Mouse (Mus musculus) liver, adult (tissue): Measurements from ENCODE around the gene Dlg2.

ENCODE experiments used
- GATA4 ChIP-seq: IDR thresholded peaks from 2 replicates; pipeline ENCODE4 v1.6.1; 2014; ENCODE audit warnings: mild to moderate bottlenecking, low read length; ENCODE audit not compliant: insufficient replicate concordance

The Dlg2 gene

GRCm38 (mm10) chr7:91810774-91811173 is 1334.3 kb downstream of the Dlg2 start:
- no peak for TF ChIP-seq GATA4

- no peak for TF ChIP-seq GATA4
Observed at GRCm38 (mm10) chr7:91818004-91818403, 1341.5 kb downstream of the Dlg2 start.

- TF ChIP-seq GATA4 = no peak
Observed at GRCm38 (mm10) chr7:91832207-91832606, 1355.7 kb downstream of the Dlg2 start.

DNA sequence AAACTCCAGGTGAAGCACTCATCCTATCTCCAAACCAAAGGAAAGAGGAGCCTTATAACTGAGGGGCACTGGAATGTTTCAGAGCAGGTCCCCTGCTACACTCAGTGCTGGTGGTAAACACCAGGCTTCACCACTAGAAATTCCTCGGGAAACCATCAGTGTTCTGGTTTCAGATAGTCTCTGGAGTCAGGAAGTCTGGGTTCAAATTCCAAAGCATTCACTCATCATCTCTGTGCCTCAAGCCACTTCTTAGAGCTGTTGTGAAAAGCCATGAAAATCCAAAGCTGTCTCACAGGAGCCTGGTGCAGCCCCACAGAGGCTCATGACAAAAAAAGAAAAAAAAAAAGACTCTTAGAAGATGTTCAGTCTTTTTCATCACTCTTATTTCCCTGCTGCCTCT is 1369.3 kb downstream of the Dlg2 start:
- TF ChIP-seq GATA4 = no peak

DNA sequence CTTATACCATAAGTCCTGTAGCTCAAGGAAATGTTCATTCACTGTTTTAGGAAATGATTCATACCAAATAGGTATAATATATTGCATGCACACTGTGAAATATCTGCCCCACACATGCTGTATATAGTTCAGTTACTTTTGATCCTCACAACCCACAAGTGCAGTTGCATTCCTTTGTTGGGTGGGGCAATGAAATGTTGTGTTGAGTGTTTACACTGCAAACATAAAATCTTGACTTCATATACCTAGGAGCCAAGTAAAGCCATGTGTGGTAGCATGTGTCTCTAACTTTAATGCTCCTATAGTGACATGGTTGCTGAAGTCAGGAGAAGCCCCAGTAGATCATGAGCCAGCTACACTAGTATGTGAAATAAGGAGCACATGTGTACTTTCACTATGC is 1372.9 kb downstream of the Dlg2 start:
- TF ChIP-seq GATA4 = no peak

- TF ChIP-seq GATA4 = no peak
Observed at GRCm38 (mm10) chr7:91853653-91854052, 1377.2 kb downstream of the Dlg2 start.

DNA sequence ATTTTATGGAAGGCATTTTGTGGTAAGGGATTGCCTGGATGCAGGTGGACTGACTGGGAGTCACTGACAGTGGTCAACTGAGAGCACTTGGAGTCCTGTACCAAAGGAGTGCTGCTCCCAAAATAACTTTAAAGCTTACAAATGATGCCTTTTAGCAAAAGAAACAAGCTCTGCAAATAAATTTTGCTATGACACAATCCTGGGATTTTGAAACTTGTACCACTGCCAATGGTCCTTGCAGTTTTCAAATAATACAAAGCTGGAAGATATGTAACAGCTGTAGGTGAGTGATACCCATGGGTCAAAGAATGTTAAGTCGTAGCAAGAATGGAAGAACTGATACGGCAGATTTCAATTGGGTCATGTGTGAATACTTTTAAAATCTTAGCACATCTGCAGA is 1380.5 kb downstream of the Dlg2 start:
- TF ChIP-seq GATA4 = no peak

- no peak for TF ChIP-seq GATA4
Observed at GRCm38 (mm10) chr7:91862806-91863531, 1386.5 kb downstream of the Dlg2 start.

GRCm38 (mm10) chr7:91868919-91869318 is 1392.4 kb downstream of the Dlg2 start:
- TF ChIP-seq GATA4 = no peak

GRCm38 (mm10) chr7:91876831-91877230 is 1400.4 kb downstream of the Dlg2 start:
- no peak for TF ChIP-seq GATA4

DNA sequence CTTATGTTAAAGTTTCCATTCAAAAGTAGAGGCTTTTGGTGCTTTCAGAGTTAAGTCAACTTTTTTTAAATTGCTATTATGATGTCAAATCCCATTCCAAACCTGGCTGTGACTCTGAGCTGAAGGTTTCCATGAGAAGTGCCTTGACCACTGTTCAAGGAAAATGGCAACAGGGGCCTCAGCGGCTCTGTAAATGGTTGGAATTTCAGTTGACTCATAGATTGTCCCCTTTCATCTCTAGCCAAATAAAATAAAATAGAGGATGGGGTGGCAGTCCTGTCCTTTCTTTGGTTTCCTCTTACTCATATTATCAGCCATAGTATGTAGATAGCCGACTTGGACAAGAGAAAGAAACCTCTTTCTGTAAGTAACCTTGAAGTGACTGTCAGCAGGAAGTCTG is 1401.3 kb downstream of the Dlg2 start:
- TF ChIP-seq GATA4 = no peak

- TF ChIP-seq GATA4 = no peak
Observed at GRCm38 (mm10) chr7:91886336-91886735, 1409.9 kb downstream of the Dlg2 start.

GRCm38 (mm10) chr7:91893991-91894390 is 1417.5 kb downstream of the Dlg2 start:
- TF ChIP-seq GATA4 = no peak

GRCm38 (mm10) chr7:91896935-91897334 is 1420.5 kb downstream of the Dlg2 start:
- no peak for TF ChIP-seq GATA4

DNA sequence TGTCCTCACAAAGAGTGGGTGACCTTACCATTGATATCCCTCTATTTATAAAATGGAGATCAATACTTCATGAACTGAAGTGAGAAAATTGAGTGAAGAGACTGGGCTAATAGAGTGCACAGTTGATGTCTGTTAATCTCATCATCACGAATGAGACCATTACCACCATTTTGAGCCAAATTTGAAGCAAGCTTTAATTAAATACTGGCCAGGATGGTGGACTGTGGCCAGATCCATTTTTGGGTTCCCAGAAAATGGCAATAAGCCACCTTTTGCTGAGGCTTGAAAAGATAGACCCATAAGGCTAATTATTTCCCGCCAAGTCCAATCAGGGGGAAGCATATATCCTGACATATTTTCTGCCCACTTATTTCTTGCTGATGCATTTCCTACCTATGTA is 1421.0 kb downstream of the Dlg2 start:
- no peak for TF ChIP-seq GATA4

GRCm38 (mm10) chr7:91902503-91902902 is 1426.0 kb downstream of the Dlg2 start:
- TF ChIP-seq GATA4 = no peak

- no peak for TF ChIP-seq GATA4
Observed at GRCm38 (mm10) chr7:91916809-91917208, 1440.3 kb downstream of the Dlg2 start.

GRCm38 (mm10) chr7:91919099-91919498 is 1442.6 kb downstream of the Dlg2 start:
- no peak for TF ChIP-seq GATA4

GRCm38 (mm10) chr7:91919738-91920137 is 1443.3 kb downstream of the Dlg2 start:
- TF ChIP-seq GATA4 = no peak
